Mouse (Mus musculus): ENCODE results near the gene Tbc1d10a.

GRCm38 (mm10) chr11:4220443-4221400, 34.1 kb downstream of the Tbc1d10a start:
- no peak for TF ChIP-seq TAL1 (IDR thresholded peaks at IDR 0.05; ENCODE audit: low read length)
- no peak for TF ChIP-seq GATA1 (IDR thresholded peaks at IDR 0.05; ENCODE audit: low read length)

Data from erythroblast, embryonic 14.5 days (primary cell).